20 mouse cellular contexts compared by ENCODE assay signal in genomic region chr4:49680171-49680875, GRCm38 (mm10). TPM values are rescaled to one million over a fixed set of nuclear protein-coding genes. Genes with fewer than 3 reads are reported as not detected.
"Had no signal": no experiment of that assay in that cellular context is flagged by ENCODE, and none has a peak within 500 bp of the region (broad histone marks: within the 10 kb centered on the region; RNA-seq: fewer than 3 reads in every experiment).

No protein-coding gene starts in this region.

- ATAC-seq: intestine, postnatal 0 days; liver, embryonic 12.5 days; midbrain, embryonic 13.5 days had no signal

- H3K4me2 ChIP-seq: kidney, embryonic 15.5 days; limb, embryonic 13.5 days; liver, embryonic 12.5 days; liver, embryonic 15.5 days; lung, embryonic 14.5 days; midbrain, embryonic 13.5 days; stomach, embryonic 15.5 days had no signal

- H3K36me3 ChIP-seq: kidney, embryonic 15.5 days; limb, embryonic 10.5 days; limb, embryonic 13.5 days; liver, embryonic 12.5 days; liver, embryonic 15.5 days; midbrain, embryonic 10.5 days; midbrain, embryonic 13.5 days; stomach, embryonic 15.5 days had no signal

- H3K4me1 ChIP-seq: kidney, embryonic 15.5 days; limb, embryonic 10.5 days; limb, embryonic 13.5 days; liver, embryonic 12.5 days; liver, embryonic 15.5 days; midbrain, embryonic 10.5 days; midbrain, embryonic 13.5 days; stomach, embryonic 15.5 days had no signal

- H3K4me3 ChIP-seq: kidney, embryonic 15.5 days; limb, embryonic 10.5 days; limb, embryonic 13.5 days; liver, embryonic 12.5 days; liver, embryonic 15.5 days; megakaryocyte, embryonic 14.5 days; midbrain, embryonic 10.5 days; midbrain, embryonic 13.5 days; stomach, embryonic 15.5 days had no signal

- H3K27me3 ChIP-seq: kidney, embryonic 15.5 days; limb, embryonic 13.5 days; liver, embryonic 12.5 days; liver, embryonic 15.5 days; megakaryocyte, embryonic 14.5 days; midbrain, embryonic 13.5 days; stomach, embryonic 15.5 days had no signal

- H3K27ac ChIP-seq: kidney, embryonic 15.5 days; limb, embryonic 10.5 days; limb, embryonic 13.5 days; liver, embryonic 12.5 days; liver, embryonic 15.5 days; midbrain, embryonic 10.5 days; midbrain, embryonic 13.5 days; stomach, embryonic 15.5 days had no signal

- H3K9ac ChIP-seq: kidney, embryonic 15.5 days; limb, embryonic 13.5 days; liver, embryonic 12.5 days; liver, embryonic 15.5 days; lung, embryonic 14.5 days; midbrain, embryonic 13.5 days; stomach, embryonic 15.5 days had no signal

- H3K9me3 ChIP-seq: kidney, embryonic 15.5 days; limb, embryonic 10.5 days; limb, embryonic 13.5 days; liver, embryonic 12.5 days; liver, embryonic 15.5 days; midbrain, embryonic 10.5 days; midbrain, embryonic 13.5 days; stomach, embryonic 15.5 days had no signal

- DNase-seq: kidney, adult 2 months; kidney, postnatal 10 days; kidney, postnatal 4 days; liver; lung, embryonic 14.5 days; right cerebral cortex, postnatal 14 days; right cerebral cortex, postnatal 4 days; thymus, adult 2 months; thymus, postnatal 14 days; thymus, postnatal 4 days had no signal

RNA-seq across cellular contexts. Expression of gene Ppp3r2, which starts 1.5 kb away (rescaled TPM):
- polyA plus RNA-seq: intestine, postnatal 0 days; liver, embryonic 12.5 days; liver, embryonic 15.5 days; lung, embryonic 14.5 days; midbrain, embryonic 10.5 days had no signal
